ENCODE assay signal across 15 mouse cellular contexts in genomic region chr8:121280414-121280813, GRCm38 (mm10).
A peak's percentile ranks its signal among the peaks of the same experiment; 100 is the strongest.
DNase-seq lines count a peak whose midpoint lies in the region; ATAC-seq and TF ChIP-seq lines count a peak whose summit lies in the region.
"Had no signal": no experiment of that assay in that cellular context is flagged by ENCODE, and none has a peak within 500 bp of the region (broad histone marks: within the 10 kb centered on the region; RNA-seq: fewer than 3 reads in every experiment).

No protein-coding gene starts in this region.

- H3K4me3 ChIP-seq in forebrain, embryonic 10.5 days: no peak overlapping the region
- no peak overlapping the region for H3K4me3 ChIP-seq in forebrain, embryonic 12.5 days (replicated peaks)
- no peak overlapping the region for H3K4me3 ChIP-seq in lung, embryonic 14.5 days (ENCODE audit: low read depth, low read length)
- H3K4me3 ChIP-seq: stomach, embryonic 15.5 days had no signal

- H3K27me3 ChIP-seq in forebrain, embryonic 10.5 days (ENCODE audit: poor library complexity, severe bottlenecking): 0 out of 2 replicates have a peak, but pooled peaks cover 10% of the 10 kb centered on the region
- H3K27me3 ChIP-seq in forebrain, embryonic 12.5 days: no peaks in the 10 kb centered on the region; the same call in 1 of the 2 replicates
- no peaks in the 10 kb centered on the region for H3K27me3 ChIP-seq in lung, embryonic 14.5 days (ENCODE audit: insufficient read depth, low read length)
- H3K27me3 ChIP-seq: stomach, embryonic 15.5 days had no signal

- peaks cover 43% of the 10 kb centered on the region for H3K4me1 ChIP-seq in forebrain, embryonic 10.5 days
- H3K4me1 ChIP-seq in forebrain, embryonic 12.5 days: peaks cover 11% of the 10 kb centered on the region; the same call in 1 of the 2 replicates
- no peaks in the 10 kb centered on the region for H3K4me1 ChIP-seq in lung, embryonic 14.5 days (ENCODE audit: insufficient read depth)

- 49% methylated on average over 9 of the region's 9 CpGs for whole genome bisulfite sequencing in forebrain, embryonic 10.5 days
- WGBS in forebrain, embryonic 12.5 days: 49% methylated on average over 9 of the region's 9 CpGs
- WGBS in lung, embryonic 14.5 days: 46% methylated on average over 9 of the region's 9 CpGs

- no peaks in the 10 kb centered on the region for H3K36me3 ChIP-seq in forebrain, embryonic 10.5 days (replicated peaks)
- H3K36me3 ChIP-seq in forebrain, embryonic 12.5 days (replicated peaks): no peaks in the 10 kb centered on the region
- no peaks in the 10 kb centered on the region for H3K36me3 ChIP-seq in lung, embryonic 14.5 days (ENCODE audit: insufficient read depth)
- H3K36me3 ChIP-seq: stomach, embryonic 15.5 days had no signal

- DNase-seq in forebrain, embryonic 10.5 days (ENCODE audit: extremely low spot score, low spot score): no peak
- DNase-seq in lung, embryonic 14.5 days: peak; percentile 49
- no peak for DNase-seq in lung, postnatal 14 days
- peak; percentile 50 for DNase-seq in kidney, postnatal 10 days
- DNase-seq in yolk sac, embryonic 10.5 days (ENCODE audit: low spot score): peak; percentile 71
- DNase-seq in layer of hippocampus, postnatal 10 days (ENCODE audit: low spot score in 2 of 2): no peak
- no peak for DNase-seq in gastrocnemius, postnatal 10 days
- DNase-seq: adrenal gland, postnatal 10 days; cerebellum, postnatal 25 days; gastrocnemius, postnatal 36 days; heart, postnatal 14 days; lung, adult 18-20 months; thymus, postnatal 36 days had no signal

- TF ChIP-seq CTCF in lung, embryonic 14.5 days (IDR thresholded peaks at IDR 0.05; ENCODE audit: low read depth): no peak

- H3K9me3 ChIP-seq in forebrain, embryonic 10.5 days: no peaks in the 10 kb centered on the region
- H3K9me3 ChIP-seq in forebrain, embryonic 12.5 days: no peaks in the 10 kb centered on the region
- no peaks in the 10 kb centered on the region for H3K9me3 ChIP-seq in lung, embryonic 14.5 days (ENCODE audit: low read depth, low read length)
- H3K9me3 ChIP-seq: stomach, embryonic 15.5 days had no signal

- H3K27ac ChIP-seq in forebrain, embryonic 10.5 days: peak overlapping the region; percentile 67
- no peak overlapping the region for H3K27ac ChIP-seq in forebrain, embryonic 12.5 days
- H3K27ac ChIP-seq in lung, embryonic 14.5 days (ENCODE audit: low read depth): no peak overlapping the region
- H3K27ac ChIP-seq: stomach, embryonic 15.5 days had no signal

- ATAC-seq in forebrain, embryonic 12.5 days (ENCODE audit: low FRiP score): no peak
- ATAC-seq in lung, embryonic 14.5 days (ENCODE audit: insufficient read depth): peak; percentile 62; the same call in 1 of the 2 replicates

- no peak overlapping the region for H3K9ac ChIP-seq in forebrain, embryonic 12.5 days
- no peak overlapping the region for H3K9ac ChIP-seq in lung, embryonic 14.5 days
- H3K9ac ChIP-seq: stomach, embryonic 15.5 days had no signal

- no peak overlapping the region for H3K4me2 ChIP-seq in forebrain, embryonic 12.5 days
- H3K4me2 ChIP-seq in lung, embryonic 14.5 days: no peak overlapping the region
- H3K4me2 ChIP-seq: stomach, embryonic 15.5 days had no signal

Comparison
In these comparisons a context has a peak if more than half of its experiments do, and no peak if none do; other contexts are left out.
1. DNase-seq: peak in lung, embryonic 14.5 days (single experiment), kidney, postnatal 10 days (single experiment) and yolk sac, embryonic 10.5 days (single experiment); none in forebrain, embryonic 10.5 days (single experiment), lung, postnatal 14 days (single experiment), layer of hippocampus, postnatal 10 days (0 of 2) and gastrocnemius, postnatal 10 days (single experiment).